20 mouse cellular contexts compared by ENCODE assay signal in genomic region chr13:30082761-30083160, GRCm38 (mm10).
"Had no signal": no experiment of that assay in that cellular context is flagged by ENCODE, and none has a peak within 500 bp of the region (broad histone marks: within the 10 kb centered on the region; RNA-seq: fewer than 3 reads in every experiment).

No protein-coding gene starts in this region.

- H3K4me1 ChIP-seq: neural tube, embryonic 12.5 days; stomach, embryonic 15.5 days had no signal

- H3K9ac ChIP-seq: limb, embryonic 13.5 days; liver, embryonic 13.5 days; lung, embryonic 14.5 days; midbrain, embryonic 13.5 days; neural tube, embryonic 12.5 days; neural tube, embryonic 15.5 days; stomach, embryonic 15.5 days had no signal

- H3K9me3 ChIP-seq: limb, embryonic 10.5 days; limb, embryonic 13.5 days; liver, embryonic 13.5 days; midbrain, embryonic 13.5 days; neural tube, embryonic 12.5 days; neural tube, embryonic 15.5 days; stomach, embryonic 15.5 days had no signal

- DNase-seq: kidney, adult 2 months; kidney, postnatal 25 days; layer of hippocampus, adult 9-11 months; liver; liver, embryonic 13.5 days; lung, embryonic 14.5 days; right cerebral cortex, adult 18-20 months; right cerebral cortex, postnatal 14 days; spleen, adult 18-20 months; thymus, postnatal 25 days had no signal

- H3K4me2 ChIP-seq: limb, embryonic 13.5 days; liver, embryonic 13.5 days; lung, embryonic 14.5 days; midbrain, embryonic 13.5 days; neural tube, embryonic 12.5 days; neural tube, embryonic 15.5 days; stomach, embryonic 15.5 days had no signal

- H3K27ac ChIP-seq: kidney, postnatal 0 days; layer of hippocampus, adult 2 months; limb, embryonic 10.5 days; limb, embryonic 13.5 days; macrophage; midbrain, embryonic 13.5 days; neural tube, embryonic 12.5 days; neural tube, embryonic 15.5 days; stomach, embryonic 15.5 days had no signal

- H3K27me3 ChIP-seq: limb, embryonic 13.5 days; midbrain, embryonic 13.5 days; neural tube, embryonic 12.5 days; neural tube, embryonic 15.5 days; stomach, embryonic 15.5 days had no signal

- H3K4me3 ChIP-seq: layer of hippocampus, adult 2 months; limb, embryonic 10.5 days; limb, embryonic 13.5 days; liver, embryonic 13.5 days; midbrain, embryonic 13.5 days; neural tube, embryonic 12.5 days; neural tube, embryonic 15.5 days; stomach, embryonic 15.5 days had no signal

- ATAC-seq: lung, postnatal 0 days; midbrain, embryonic 13.5 days had no signal

- H3K36me3 ChIP-seq: limb, embryonic 10.5 days; limb, embryonic 13.5 days; liver, embryonic 13.5 days; midbrain, embryonic 13.5 days; neural tube, embryonic 12.5 days; neural tube, embryonic 15.5 days; stomach, embryonic 15.5 days had no signal
